Mouse (Mus musculus) midbrain, embryonic 10.5 days (tissue): ENCODE measurements at regions not wholly inside any gene's neighbourhood (a gene's known extent, or its start where the extent isn't known, plus 50 kb on each side); places are given as distances from the start of the nearest gene placed in this dataset.
"Not testable (repeated sequence)": the region's sequence is repeated elsewhere in the genome, so short reads cannot be mapped to it uniquely, and the experiment has no call there.

ENCODE experiments used
- DNase-seq: peaks from one replicate; pipeline ENCODE4 v3.0.0-alpha.2; 2017; ENCODE audit warnings: low spot score
- H3K27ac ChIP-seq: fragments of 300-500 bp; sonication (generic); replicated peaks from 2 replicates; pipeline ENCODE4 v1.5.1; 2016; ENCODE audit warnings: mild to moderate bottlenecking
- H3K27me3 ChIP-seq: fragments of 300-500 bp; sonication (generic); 2 replicates; pipeline ENCODE4 v1.6.1; 2016; ENCODE audit warnings: low read depth, mild to moderate bottlenecking; ENCODE audit not compliant: poor library complexity, severe bottlenecking
- H3K36me3 ChIP-seq: fragments of 300-500 bp; sonication (generic); 2 replicates; pipeline ENCODE4 v1.6.1; 2016; ENCODE audit warnings: mild to moderate bottlenecking, moderate library complexity
- H3K4me1 ChIP-seq: fragments of 300-500 bp; sonication (generic); 2 replicates; pipeline ENCODE4 v1.6.1; 2016
- H3K4me3 ChIP-seq: fragments of 300-500 bp; sonication (generic); 2 replicates; pipeline ENCODE4 v1.5.1; 2016; ENCODE audit warnings: mild to moderate bottlenecking, moderate library complexity
- H3K9me3 ChIP-seq: fragments of 300-500 bp; sonication (generic); replicated peaks from 2 replicates; pipeline ENCODE4 v1.6.1; 2016; ENCODE audit warnings: mild to moderate bottlenecking
- WGBS: fragments of 180-500 bp; shearing (Covaris S2); methylation state at CpG from one replicate; pipeline ENCODE4 v1.1.7; 2016; 5-methylcytosine and 5-hydroxymethylcytosine counted together

GRCm38 (mm10) chr4:61998366-61998765 lies 55.6 kb downstream of the Mup20 start:
- no peaks in the 10 kb centered on the region for H3K36me3 ChIP-seq
- no peaks in the 10 kb centered on the region for H3K27me3 ChIP-seq
- peak; percentile 34 for DNase-seq
- no peak overlapping the region for H3K27ac ChIP-seq
- 19% methylated on average over 4 of the region's 4 CpGs for WGBS
- no peaks in the 10 kb centered on the region for H3K4me1 ChIP-seq
- no peak overlapping the region for H3K4me3 ChIP-seq
- no peaks in the 10 kb centered on the region for H3K9me3 ChIP-seq

GRCm38 (mm10) chr4:61989941-61990340 lies 64.0 kb downstream of the Mup20 start:
- not testable (repeated sequence) for H3K4me3 ChIP-seq, H3K36me3 ChIP-seq, H3K27me3 ChIP-seq, H3K27ac ChIP-seq, H3K4me1 ChIP-seq, DNase-seq, H3K9me3 ChIP-seq

- WGBS = 94% methylated on average over 7 of the region's 7 CpGs
- no peak overlapping the region for H3K27ac ChIP-seq
- 0 out of 2 replicates have a peak, but pooled peaks cover 3% of the 10 kb centered on the region for H3K9me3 ChIP-seq
These were observed 77.8 kb downstream of the Mup20 start for GRCm38 (mm10) chr4:61976159-61976558.

GRCm38 (mm10) chr4:61973236-61973635 lies 80.7 kb downstream of the Mup20 start:
- Histone ChIP-seq H3K4me3 (no peak overlapping the region), H3K27ac (no peak overlapping the region), H3K27me3 (no peaks in the 10 kb centered on the region), H3K9me3 (0 out of 2 replicates have a peak, but pooled peaks cover 3% of the 10 kb centered on the region), H3K36me3 (no peaks in the 10 kb centered on the region), H3K4me1 (no peaks in the 10 kb centered on the region)
- 64% methylated on average over 2 of the region's 2 CpGs for WGBS
- peak; percentile 24 for DNase-seq

More at GRCm38 (mm10) chr4:61976159-61976558, 77.8 kb downstream of the Mup20 start:
- H3K36me3 ChIP-seq = no peaks in the 10 kb centered on the region
- H3K27me3 ChIP-seq = no peaks in the 10 kb centered on the region
- no peak overlapping the region for H3K4me3 ChIP-seq
- no peak for DNase-seq
- no peaks in the 10 kb centered on the region for H3K4me1 ChIP-seq

GRCm38 (mm10) chr4:61969691-61970090 lies 84.3 kb downstream of the Mup20 start:
- Histone ChIP-seq H3K27ac (no peak overlapping the region), H3K4me1 (no peaks in the 10 kb centered on the region)

GRCm38 (mm10) chr4:61967674-61968073 lies 86.3 kb downstream of the Mup20 start:
- not testable (repeated sequence) for H3K4me1 ChIP-seq, H3K4me3 ChIP-seq, H3K27ac ChIP-seq, DNase-seq, H3K27me3 ChIP-seq, H3K36me3 ChIP-seq, H3K9me3 ChIP-seq
- 89% methylated on average over 6 of the region's 6 CpGs for WGBS

More at GRCm38 (mm10) chr4:61969691-61970090, 84.3 kb downstream of the Mup20 start:
- Histone ChIP-seq H3K36me3 (no peaks in the 10 kb centered on the region), H3K9me3 (no peaks in the 10 kb centered on the region), H3K27me3 (no peaks in the 10 kb centered on the region), H3K4me3 (no peak overlapping the region)
- 70% methylated on average over 1 of the region's 1 CpGs for WGBS
- DNase-seq = no peak

- Histone ChIP-seq H3K27ac (no peak overlapping the region), H3K27me3 (no peaks in the 10 kb centered on the region), H3K4me1 (no peaks in the 10 kb centered on the region), H3K4me3 (no peak overlapping the region), H3K9me3 (no peaks in the 10 kb centered on the region), H3K36me3 (no peaks in the 10 kb centered on the region)
- DNase-seq = no peak
These were observed 91.6 kb downstream of the Mup20 start for GRCm38 (mm10) chr4:61962315-61962714.
